Mouse (Mus musculus) mature B cell (primary cell): Measurements from ENCODE around the gene Id3.

ENCODE experiments used
- in situ Hi-C: fragments of 300-500 bp; cut with MboI; formaldehyde crosslinking; loops from 2 replicates; pipeline ENCODE4 v1.14.3; 2019

Gene Id3

GRCm38 (mm10) chr4:136177612-136178474 lies 34.5 kb downstream of the Id3 start:
- in situ Hi-C loops: no loop called here

- in situ Hi-C loops: no loop called here
Measured at GRCm38 (mm10) chr4:136178475-136178921, 35.2 kb downstream of the Id3 start.

DNA sequence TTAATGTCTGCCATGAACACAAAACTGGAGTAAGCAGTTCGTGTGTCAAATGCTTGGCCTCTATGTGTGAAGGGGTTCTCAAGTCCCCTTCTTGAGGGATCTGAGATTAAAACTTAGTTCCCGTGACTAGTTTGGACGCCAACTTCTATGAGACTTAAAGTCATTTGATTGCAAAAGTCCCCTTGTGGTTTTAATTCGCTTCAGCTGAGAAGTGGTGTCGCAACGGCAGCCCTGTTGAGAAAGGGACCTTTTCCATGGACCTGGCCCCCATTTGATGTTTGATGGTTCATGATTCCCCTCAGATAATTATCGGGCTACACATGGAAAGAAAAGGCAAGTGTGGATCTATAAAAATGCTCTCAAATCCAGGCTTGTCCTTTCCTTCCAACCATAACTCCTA lies 36.2 kb downstream of the Id3 start:
- in situ Hi-C loops: no loop called here

DNA sequence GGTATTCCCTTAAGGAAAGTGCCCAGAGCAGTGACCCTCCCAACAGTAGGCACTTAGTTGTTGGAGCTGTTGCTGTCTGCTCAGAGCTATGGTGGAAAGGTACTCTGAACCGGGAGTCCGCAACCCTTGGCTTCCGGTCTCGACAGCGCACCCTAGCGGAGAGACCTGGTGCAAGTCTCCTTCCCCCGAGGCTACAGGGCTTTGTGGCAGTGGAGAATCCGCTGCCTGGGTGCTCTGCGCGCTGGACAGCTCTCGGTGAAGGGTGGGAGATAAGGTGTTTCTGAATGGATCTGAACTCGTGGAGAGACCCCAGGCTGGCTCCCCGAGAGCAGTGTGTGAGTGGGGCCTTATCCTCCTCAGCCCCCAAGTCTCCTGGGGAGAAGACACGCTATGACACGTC lies 36.7 kb downstream of the Id3 start:
- in situ Hi-C loops: no loop called here

DNA sequence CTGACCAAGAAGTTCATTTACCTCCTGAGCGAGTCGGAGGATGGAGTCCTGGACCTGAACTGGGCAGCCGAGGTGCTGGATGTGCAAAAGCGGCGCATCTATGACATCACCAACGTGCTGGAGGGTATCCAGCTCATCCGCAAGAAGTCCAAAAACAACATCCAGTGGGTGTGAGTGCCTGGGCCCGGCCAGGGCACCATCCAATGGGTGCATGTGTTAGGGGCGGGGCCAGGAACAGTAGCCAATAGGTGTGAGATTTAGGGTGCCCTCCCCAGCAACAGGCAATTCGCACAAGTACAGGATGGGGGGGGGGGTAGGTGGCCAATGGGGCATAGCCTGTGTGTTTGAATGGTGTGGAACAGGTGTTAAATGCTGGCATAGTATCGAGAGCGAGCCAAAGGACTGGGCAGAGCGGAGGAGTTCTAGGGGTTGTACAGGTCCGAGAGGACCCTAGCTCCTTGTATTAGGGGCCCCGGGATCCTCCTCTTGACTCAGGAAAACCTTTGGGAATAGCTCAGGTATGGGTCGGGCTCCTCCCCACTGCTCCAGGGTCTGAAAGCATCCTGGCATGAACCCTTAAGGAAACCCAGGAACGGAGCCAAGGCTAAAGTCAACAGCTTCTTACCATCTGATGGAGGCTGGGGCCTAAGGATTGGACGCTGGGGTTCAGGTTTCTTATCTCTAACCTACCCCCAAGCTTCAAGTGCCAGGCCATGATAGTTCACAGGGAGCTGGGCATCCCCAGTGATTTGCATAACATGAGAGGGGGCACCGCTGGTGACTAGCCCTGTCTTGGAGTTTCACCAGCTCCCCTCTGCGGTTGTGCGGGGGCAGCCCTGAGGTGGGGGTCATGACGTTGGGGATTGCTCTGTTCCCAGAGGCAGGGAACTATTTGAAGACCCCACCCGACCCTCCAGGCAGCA lies 37.4 kb downstream of the Id3 start:
- in situ Hi-C loops: no loop called here

GRCm38 (mm10) chr4:136181367-136181766 lies 38.1 kb downstream of the Id3 start:
- in situ Hi-C loops: no loop called here

DNA sequence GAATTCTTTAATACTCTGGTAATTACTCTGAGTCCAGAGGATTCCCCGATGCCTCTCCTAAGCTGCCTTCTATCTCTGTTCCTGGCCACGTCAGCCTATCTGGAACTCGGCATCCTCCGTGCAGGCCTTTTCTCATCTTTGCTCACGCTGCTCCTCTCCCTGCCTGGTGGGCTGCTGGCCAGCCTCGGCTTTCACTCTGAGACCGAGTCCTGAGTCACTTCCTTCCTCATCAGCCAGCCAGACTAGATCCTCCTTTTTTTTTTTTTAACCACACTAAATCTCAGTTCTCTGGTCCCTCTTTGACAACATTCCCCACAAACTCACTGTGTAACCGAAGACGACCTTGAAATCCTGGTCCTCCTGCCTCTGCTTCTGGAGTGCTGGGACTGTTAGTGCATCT lies 42.1 kb downstream of the Id3 start:
- in situ Hi-C loops: no loop called here

DNA sequence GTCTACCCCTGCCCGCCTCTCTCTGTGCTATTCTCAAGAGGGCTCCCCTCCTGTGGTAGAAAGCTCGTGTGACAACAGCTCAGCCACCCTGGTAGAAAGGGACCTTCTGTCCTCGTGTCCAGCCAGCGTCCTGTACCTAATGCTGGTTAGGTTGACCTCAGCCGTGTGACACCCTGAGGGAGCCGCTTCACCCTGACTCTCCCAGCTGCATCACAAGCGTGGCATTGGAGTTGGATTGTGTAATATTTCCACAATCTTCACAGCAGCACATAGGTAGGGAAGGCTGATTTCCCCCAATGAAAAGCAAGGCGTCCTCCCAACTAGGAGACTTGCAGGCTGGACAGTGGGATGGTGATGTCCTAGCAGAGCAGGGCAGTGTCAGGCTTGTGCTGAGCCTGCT lies 43.0 kb downstream of the Id3 start:
- in situ Hi-C loops: no loop called here

GRCm38 (mm10) chr4:136186739-136187472 lies 43.6 kb downstream of the Id3 start:
- in situ Hi-C loops: no loop called here

DNA sequence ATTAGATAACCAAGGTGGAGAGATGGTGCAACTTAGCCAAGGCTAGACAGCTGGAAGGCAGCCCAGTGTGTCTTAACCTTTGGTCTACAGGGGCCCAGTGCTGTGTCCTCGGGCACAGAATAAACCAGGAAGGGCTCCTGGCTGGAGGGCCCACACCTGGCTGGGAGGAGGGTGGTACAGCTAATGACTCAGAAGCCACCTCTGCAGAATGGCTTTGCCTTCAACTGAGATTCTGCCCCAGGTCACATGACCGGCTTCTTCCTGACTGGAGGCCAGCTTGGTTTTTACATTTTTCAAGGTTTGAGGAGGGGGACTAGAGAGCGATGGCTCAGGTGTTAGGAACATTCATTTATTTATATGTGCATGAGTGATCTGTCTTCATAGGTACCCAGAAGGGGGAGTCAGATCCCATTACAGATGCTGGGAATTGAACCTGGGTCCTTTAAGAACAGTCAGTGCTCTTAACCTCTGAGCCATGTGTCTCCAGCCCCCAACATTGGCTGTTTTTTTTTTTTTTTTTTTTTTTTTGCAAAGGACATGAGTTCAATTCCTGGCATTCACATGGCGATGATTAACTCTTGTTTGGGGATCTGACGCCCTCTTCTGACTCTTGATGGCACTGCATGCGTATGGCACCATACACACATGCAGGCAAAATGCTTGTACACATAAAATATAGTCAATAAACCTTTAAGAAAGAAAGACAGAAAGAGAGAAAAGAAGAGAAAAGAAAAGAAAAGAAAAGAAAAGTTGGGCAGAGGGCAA lies 45.9 kb downstream of the Id3 start:
- in situ Hi-C loops: no loop called here

- in situ Hi-C loops: no loop called here
Measured at GRCm38 (mm10) chr4:136189912-136190311, 46.6 kb downstream of the Id3 start.

DNA sequence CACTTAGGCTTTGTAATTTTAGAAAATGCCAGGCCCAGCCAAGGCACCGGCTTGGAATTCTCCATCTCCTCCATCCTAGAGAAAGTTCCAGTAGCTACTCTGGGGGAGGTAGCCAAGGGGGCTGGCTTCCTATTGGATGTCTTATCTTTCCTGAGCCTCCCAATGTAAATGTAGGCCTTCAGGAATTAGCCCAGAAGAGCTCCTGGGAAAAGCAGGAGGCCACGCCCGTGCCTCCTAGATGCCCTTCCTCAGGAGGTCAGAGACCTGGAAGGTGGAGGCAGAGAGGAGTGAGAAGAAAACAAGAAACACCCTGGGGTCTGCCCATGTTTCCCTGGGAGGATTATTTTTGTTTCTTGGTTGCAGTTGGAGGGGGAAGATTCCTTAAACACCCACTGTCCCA lies 50.3 kb downstream of the Id3 start:
- in situ Hi-C loops: no loop called here

- in situ Hi-C loops: loop anchor here (5.0 kb wide), 1 partner anchor 33 kb away; no protein-coding TSS in a partner anchor
Measured at GRCm38 (mm10) chr4:136195029-136195428, 51.7 kb downstream of the Id3 start.
